Mouse (Mus musculus) kidney, adult 2 months (tissue): ENCODE results near the gene Tmod1.

Experiments used
- CTCF ChIP-seq: fragments of 200-500 bp; conservative IDR thresholded peaks from 2 replicates; pipeline ENCODE4 v1.5.1; 2011; ENCODE audit warnings: low read depth, mild to moderate bottlenecking, control low read depth, low read length, moderate library complexity, mixed read lengths; ENCODE audit not compliant: insufficient read depth, insufficient read length
- POLR2A ChIP-seq: fragments of 200-500 bp; IDR thresholded peaks from one replicate; pipeline ENCODE4 v1.6.1; 2011; ENCODE audit warnings: low read depth, low read length, control low read depth

DNA sequence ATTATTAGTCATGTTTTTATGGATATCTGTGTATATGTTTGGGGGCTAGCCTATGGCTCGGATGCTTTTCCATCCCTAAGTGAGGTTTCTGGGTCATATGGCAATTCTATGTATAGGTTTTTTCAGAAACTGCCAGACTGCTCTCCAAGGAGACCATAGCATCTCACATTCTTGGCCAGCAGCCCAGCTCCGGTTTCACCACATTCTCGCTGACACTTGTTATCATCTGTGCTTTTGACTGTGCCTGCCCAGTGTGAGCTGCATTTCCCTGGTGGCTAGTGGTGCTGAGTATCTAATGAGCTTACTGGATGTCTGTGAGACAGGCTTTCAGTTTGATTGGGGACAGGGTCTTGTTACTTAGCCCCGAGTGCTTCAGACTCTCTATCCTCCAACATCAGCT is 35.0 kb downstream of the Tmod1 start:
- TF ChIP-seq CTCF (no peak), POLR2A (no peak)
